Mouse (Mus musculus): Measurements from ENCODE around the gene Ildr1. TPM values are rescaled to one million over a fixed set of nuclear protein-coding genes. Genes with fewer than 3 reads are reported as not detected.

The Ildr1 gene
- total RNA-seq, 1 experiment = 12.8 TPM

- no peak overlapping the region for H3K4me3 ChIP-seq (ENCODE audit: insufficient read depth in 1 of 2, low read depth in 1 of 2, low read length in 2 of 2, poor library complexity in 1 of 2, severe bottlenecking in 1 of 2)
- no peak overlapping the region for H3K9ac ChIP-seq (ENCODE audit: insufficient read depth, low read depth, low read length, poor library complexity, severe bottlenecking)
- in situ Hi-C loops (cut with MboI; ENCODE audit: low sequenced_read_pairs in 2 of 2, unreplicated experiment in 2 of 2) = no loop called here
- TF ChIP-seq MAFK (IDR thresholded peaks at IDR 0.05; ENCODE audit: insufficient read depth, low read depth, low read length) (no peak), HCFC1 (IDR thresholded peaks at IDR 0.05; ENCODE audit: borderline replicate concordance, insufficient read depth, low read length) (no peak), CHD2 (IDR thresholded peaks at IDR 0.05; ENCODE audit: low read depth, low read length) (no peak), ZC3H11A (IDR thresholded peaks at IDR 0.05; ENCODE audit: borderline replicate concordance, low read depth, low read length) (no peak), ZNF384 (IDR thresholded peaks at IDR 0.05; ENCODE audit: low read depth, low read length) (no peak)
- no peak overlapping the region for H3K27ac ChIP-seq (ENCODE audit: insufficient read depth, low read depth, low read length, poor library complexity, severe bottlenecking)
- peaks cover 0 to 4% of the 10 kb centered on the region in 2 experiments; a peak in 1 of 4 replicates for H3K4me1 ChIP-seq (ENCODE audit: control insufficient read depth in 2 of 2, insufficient read depth in 2 of 2, low read length in 2 of 2, poor library complexity in 1 of 2)
- H3K9me3 ChIP-seq (ENCODE audit: control insufficient read depth, insufficient read depth, low read depth, low read length) = no peaks in the 10 kb centered on the region
- no peaks in the 10 kb centered on the region for H3K36me3 ChIP-seq (ENCODE audit: control insufficient read depth, insufficient read depth, low read length, poor library complexity, severe bottlenecking)
- DNase-seq (ENCODE audit: low read depth, low spot score) = no peak
Observed at GRCm38 (mm10) chr16:36771244-36771643, 77.5 kb downstream of the Ildr1 start.

GRCm38 (mm10) chr16:36771703-36772102, 77.9 kb downstream of the Ildr1 start:
- no peak for DNase-seq (ENCODE audit: low read depth, low spot score)
- Histone ChIP-seq H3K9me3 (ENCODE audit: control insufficient read depth, insufficient read depth, low read depth, low read length) (no peaks in the 10 kb centered on the region), H3K9ac (ENCODE audit: insufficient read depth, low read depth, low read length, poor library complexity, severe bottlenecking) (no peak overlapping the region), H3K27ac (ENCODE audit: insufficient read depth, low read depth, low read length, poor library complexity, severe bottlenecking) (no peak overlapping the region), H3K36me3 (ENCODE audit: control insufficient read depth, insufficient read depth, low read length, poor library complexity, severe bottlenecking) (no peaks in the 10 kb centered on the region), H3K4me1 (ENCODE audit: control insufficient read depth in 2 of 2, insufficient read depth in 2 of 2, low read length in 2 of 2, poor library complexity in 1 of 2) (peaks cover 0 to 5% of the 10 kb centered on the region in 2 experiments; a peak in 1 of 4 replicates), H3K4me3 (ENCODE audit: insufficient read depth in 1 of 2, low read depth in 1 of 2, low read length in 2 of 2, poor library complexity in 1 of 2, severe bottlenecking in 1 of 2) (no peak overlapping the region)
- in situ Hi-C loops (cut with MboI; ENCODE audit: low sequenced_read_pairs in 2 of 2, unreplicated experiment in 2 of 2) = no loop called here
- no peak for TF ChIP-seq HCFC1 (IDR thresholded peaks at IDR 0.05; ENCODE audit: borderline replicate concordance, insufficient read depth, low read length)
- no peak for TF ChIP-seq ZNF384 (IDR thresholded peaks at IDR 0.05; ENCODE audit: low read depth, low read length)
- no peak for TF ChIP-seq ZC3H11A (IDR thresholded peaks at IDR 0.05; ENCODE audit: borderline replicate concordance, low read depth, low read length)
- TF ChIP-seq MAFK (IDR thresholded peaks at IDR 0.05; ENCODE audit: insufficient read depth, low read depth, low read length) = no peak
- no peak for TF ChIP-seq CHD2 (IDR thresholded peaks at IDR 0.05; ENCODE audit: low read depth, low read length)

- H3K27ac ChIP-seq (ENCODE audit: insufficient read depth, low read depth, low read length, poor library complexity, severe bottlenecking) = no peak overlapping the region
- no peaks in the 10 kb centered on the region for H3K36me3 ChIP-seq (ENCODE audit: control insufficient read depth, insufficient read depth, low read length, poor library complexity, severe bottlenecking)
- H3K4me3 ChIP-seq (ENCODE audit: insufficient read depth in 1 of 2, low read depth in 1 of 2, low read length in 2 of 2, poor library complexity in 1 of 2, severe bottlenecking in 1 of 2) = no peak overlapping the region
- H3K9me3 ChIP-seq (ENCODE audit: control insufficient read depth, insufficient read depth, low read depth, low read length) = no peaks in the 10 kb centered on the region
- no peak for TF ChIP-seq HCFC1 (IDR thresholded peaks at IDR 0.05; ENCODE audit: borderline replicate concordance, insufficient read depth, low read length)
- H3K4me1 ChIP-seq (ENCODE audit: control insufficient read depth in 2 of 2, insufficient read depth in 2 of 2, low read length in 2 of 2, poor library complexity in 1 of 2) = peaks cover 0 to 5% of the 10 kb centered on the region in 2 experiments; a peak in 1 of 4 replicates
- H3K9ac ChIP-seq (ENCODE audit: insufficient read depth, low read depth, low read length, poor library complexity, severe bottlenecking) = no peak overlapping the region
- no peak for DNase-seq (ENCODE audit: low read depth, low spot score)
- in situ Hi-C loops (cut with MboI; ENCODE audit: low sequenced_read_pairs in 2 of 2, unreplicated experiment in 2 of 2) = no loop called here
Observed at GRCm38 (mm10) chr16:36772996-36773395, 79.2 kb downstream of the Ildr1 start.

DNA sequence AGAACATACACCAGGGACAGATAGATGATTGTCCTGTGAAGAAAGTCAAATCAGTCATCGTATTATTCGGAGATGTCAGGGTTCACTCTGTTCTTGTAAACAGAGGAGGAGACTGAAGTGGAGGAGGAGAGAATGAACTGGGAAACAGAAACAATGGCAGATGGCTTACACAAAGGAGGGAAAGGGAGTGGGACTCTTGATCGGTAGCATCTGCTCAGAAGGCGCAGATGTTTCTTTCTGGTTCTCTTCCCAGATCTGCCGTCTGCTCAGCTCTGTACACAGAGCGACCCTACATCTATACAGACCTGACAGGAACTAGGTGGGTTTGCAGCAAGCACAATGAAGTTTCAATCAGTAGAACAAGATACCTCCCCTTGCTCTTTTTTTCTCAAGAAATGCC, 81.9 kb downstream of the Ildr1 start:
- no peak overlapping the region for H3K4me3 ChIP-seq (ENCODE audit: insufficient read depth in 1 of 2, low read depth in 1 of 2, low read length in 2 of 2, poor library complexity in 1 of 2, severe bottlenecking in 1 of 2)
- H3K36me3 ChIP-seq (ENCODE audit: control insufficient read depth, insufficient read depth, low read length, poor library complexity, severe bottlenecking) = no peaks in the 10 kb centered on the region
- H3K9me3 ChIP-seq (ENCODE audit: control insufficient read depth, insufficient read depth, low read depth, low read length) = no peaks in the 10 kb centered on the region
- no peak for DNase-seq (ENCODE audit: low read depth, low spot score)
- TF ChIP-seq ZC3H11A (IDR thresholded peaks at IDR 0.05; ENCODE audit: borderline replicate concordance, low read depth, low read length) (no peak), MAFK (IDR thresholded peaks at IDR 0.05; ENCODE audit: insufficient read depth, low read depth, low read length) (no peak), ZNF384 (IDR thresholded peaks at IDR 0.05; ENCODE audit: low read depth, low read length) (no peak), CHD2 (IDR thresholded peaks at IDR 0.05; ENCODE audit: low read depth, low read length) (no peak), HCFC1 (IDR thresholded peaks at IDR 0.05; ENCODE audit: borderline replicate concordance, insufficient read depth, low read length) (no peak)
- no peak overlapping the region for H3K27ac ChIP-seq (ENCODE audit: insufficient read depth, low read depth, low read length, poor library complexity, severe bottlenecking)
- H3K9ac ChIP-seq (ENCODE audit: insufficient read depth, low read depth, low read length, poor library complexity, severe bottlenecking) = no peak overlapping the region
- peaks cover 0 to 2% of the 10 kb centered on the region in 2 experiments; a peak in 1 of 4 replicates for H3K4me1 ChIP-seq (ENCODE audit: control insufficient read depth in 2 of 2, insufficient read depth in 2 of 2, low read length in 2 of 2, poor library complexity in 1 of 2)
- in situ Hi-C loops (cut with MboI; ENCODE audit: low sequenced_read_pairs in 2 of 2, unreplicated experiment in 2 of 2) = loop anchor here in 1 of 2 experiments (25.0 kb wide), 1 partner anchor 288 kb away; no protein-coding TSS in a partner anchor

Other genes with a start within 250 kb of the Ildr1 start
- gene Stfa3, start 238.6 kb upstream of the Ildr1 start, total RNA-seq (2012; rRNA removed) = not detected in 2 replicates
- 0.13 and 0.21 TPM in 2 replicates for gene Casr, start 131.8 kb upstream of the Ildr1 start, total RNA-seq (2012; rRNA removed)
- gene Cd86, start 27.9 kb upstream of the Ildr1 start, total RNA-seq (2012; rRNA removed) = 0.26 and 0.62 TPM in 2 replicates
- 6.6 and 12.9 TPM in 2 replicates for gene Slc15a2, start 91.0 kb downstream of the Ildr1 start, total RNA-seq (2012; rRNA removed)
- gene Iqcb1, start 134.4 kb downstream of the Ildr1 start, total RNA-seq (2012; rRNA removed) = 9.2 and 16.8 TPM in 2 replicates
- gene Eaf2, start 181.0 kb downstream of the Ildr1 start, total RNA-seq (2012; rRNA removed) = 1.1 and 1.2 TPM in 2 replicates
- gene Golgb1, start 181.2 kb downstream of the Ildr1 start, total RNA-seq (2012; rRNA removed) = 52.6 and 73.4 TPM in 2 replicates
- gene Hcls1, start 241.0 kb downstream of the Ildr1 start, total RNA-seq (2012; rRNA removed) = 0.16 and 1.2 TPM in 2 replicates

Measured in ES-E14 (cell line).